Mouse (Mus musculus) midbrain, embryonic 16.5 days (tissue): ENCODE data around the gene Pcsk2. TPM values are rescaled to one million over a fixed set of nuclear protein-coding genes. Genes with fewer than 3 reads are reported as not detected.
A peak's percentile ranks its signal among the peaks of the same experiment; 100 is the strongest.

Experiments
- ATAC-seq: fragments of 200-750 bp; cut with Nextera tagmentation; 2 replicates; pipeline ENCODE4 v1.8.0; 2017; ENCODE audit warnings: moderate TSS enrichment
- H3K27ac ChIP-seq: fragments of 300-500 bp; sonication (generic); 2 replicates; pipeline ENCODE4 v1.5.1; 2014; ENCODE audit warnings: mild to moderate bottlenecking, low read length, mixed read lengths
- H3K27me3 ChIP-seq: fragments of 300-500 bp; sonication (generic); 2 replicates; pipeline ENCODE4 v1.6.1; 2014; ENCODE audit warnings: low read depth, low read length, mixed read lengths; ENCODE audit not compliant: control insufficient read depth, insufficient read depth
- H3K36me3 ChIP-seq: fragments of 300-500 bp; sonication (generic); 2 replicates; pipeline ENCODE4 v1.6.1; 2014; ENCODE audit warnings: mild to moderate bottlenecking, low read length, moderate library complexity, mixed read lengths; ENCODE audit not compliant: control insufficient read depth, insufficient read depth
- H3K4me1 ChIP-seq: fragments of 300-500 bp; sonication (generic); 2 replicates; pipeline ENCODE4 v1.6.1; 2014; ENCODE audit warnings: mild to moderate bottlenecking, low read length, mixed read lengths; ENCODE audit not compliant: control insufficient read depth, insufficient read depth
- H3K4me2 ChIP-seq: fragments of 300-500 bp; sonication (generic); 2 replicates; pipeline ENCODE4 v1.6.1; 2014; ENCODE audit warnings: mild to moderate bottlenecking, low read length, mixed read lengths
- H3K4me3 ChIP-seq: fragments of 300-500 bp; sonication (generic); 2 replicates; pipeline ENCODE4 v1.5.1; 2014; ENCODE audit warnings: low read depth, mild to moderate bottlenecking, low read length, moderate library complexity, mixed read lengths
- H3K9ac ChIP-seq: fragments of 300-500 bp; sonication (generic); 2 replicates; pipeline ENCODE4 v1.6.1; 2014; ENCODE audit warnings: low read depth, low read length, mixed read lengths
- H3K9me3 ChIP-seq: fragments of 300-500 bp; sonication (generic); replicated peaks from 2 replicates; pipeline ENCODE4 v1.6.1; 2014; ENCODE audit warnings: mild to moderate bottlenecking, low read length, mixed read lengths; ENCODE audit not compliant: control insufficient read depth, poor library complexity, severe bottlenecking
- WGBS: fragments of 180-500 bp; shearing (Covaris S2); extraction: QIAGEN DNeasy Blood & Tissue Kit; methylation state at CpG from one replicate; pipeline ENCODE4 v1.1.7; 2014; 5-methylcytosine and 5-hydroxymethylcytosine counted together
- polyA plus RNA-seq: library from polyadenylated mRNA; unstranded; fragments of >200 nt; fragmentation: Nextera tagmentation; extraction: Ambion mirVana; gene quantifications from 2 replicates; pipeline ENCODE4 v1.2.1, GENCODE M21; 2015

The Pcsk2 gene
- polyA plus RNA-seq, 1 experiment from 2014 or later: 35.2 TPM

DNA sequence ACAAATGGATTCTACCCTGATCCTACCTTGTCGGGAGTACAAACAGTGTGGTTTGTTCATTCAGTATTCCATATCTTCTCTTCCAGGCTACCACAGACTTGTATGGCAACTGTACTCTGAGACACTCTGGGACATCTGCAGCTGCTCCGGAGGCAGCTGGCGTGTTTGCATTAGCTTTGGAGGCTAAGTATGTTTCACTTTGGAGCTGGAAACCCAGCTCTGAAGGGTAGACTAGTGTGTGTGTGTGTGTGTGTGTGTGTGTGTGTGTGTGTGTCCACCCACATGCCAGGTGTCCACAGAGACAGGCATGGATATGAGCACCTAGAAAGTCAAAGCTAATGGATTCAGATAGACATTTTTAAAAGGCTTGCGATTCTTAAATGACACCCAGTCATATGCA is 249.9 kb downstream of the Pcsk2 start:
- Histone ChIP-seq H3K27ac (no peak overlapping the region), H3K9me3 (no peaks in the 10 kb centered on the region), H3K4me2 (no peak overlapping the region), H3K27me3 (no peaks in the 10 kb centered on the region), H3K4me1 (no peaks in the 10 kb centered on the region), H3K9ac (no peak overlapping the region), H3K36me3 (peaks cover 6% of the 10 kb centered on the region; the same call in 1 of the 2 replicates), H3K4me3 (no peak overlapping the region)
- 91% methylated on average over 4 of the region's 4 CpGs for WGBS
- no peak for ATAC-seq

DNA sequence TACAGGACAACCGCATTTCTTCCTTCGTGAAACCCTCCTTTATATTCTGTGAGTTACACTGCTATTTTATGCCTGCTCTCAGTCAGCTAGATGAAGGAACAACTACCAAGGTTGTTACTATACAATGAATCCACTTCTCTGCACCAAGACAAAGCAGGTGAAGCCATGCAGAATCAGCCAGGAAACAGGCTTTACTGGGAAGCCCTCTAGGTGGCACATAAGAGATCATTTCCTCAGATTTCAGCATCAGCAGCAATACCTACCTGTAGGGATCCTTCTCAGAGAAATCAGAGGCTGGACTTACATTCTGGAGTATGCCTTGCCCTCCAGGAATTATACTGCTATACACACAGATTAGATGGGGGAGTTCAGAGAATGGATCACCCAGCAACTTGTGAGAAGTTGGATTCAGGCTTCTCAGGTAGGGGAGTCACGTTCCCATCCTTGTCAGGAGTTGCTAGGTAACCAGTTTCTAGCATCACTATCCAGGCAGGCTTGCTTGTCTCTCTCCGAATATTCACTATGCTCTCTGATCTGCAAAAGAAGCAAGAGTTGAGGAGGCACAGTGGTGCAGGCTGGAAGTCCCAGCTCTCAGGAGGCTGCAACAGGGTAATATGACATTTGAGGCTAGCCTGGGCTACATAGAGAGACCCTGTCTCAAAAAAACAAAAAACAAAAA is 250.5 kb downstream of the Pcsk2 start:
- Histone ChIP-seq H3K27ac (0 out of 2 replicates have a peak overlapping the region, but pooled peaks have one; percentile 20), H3K4me3 (no peak overlapping the region), H3K36me3 (peaks cover 9% of the 10 kb centered on the region; the same call in 1 of the 2 replicates), H3K9me3 (no peaks in the 10 kb centered on the region), H3K4me1 (no peaks in the 10 kb centered on the region), H3K4me2 (no peak overlapping the region), H3K27me3 (no peaks in the 10 kb centered on the region), H3K9ac (no peak overlapping the region)
- WGBS: 64% methylated on average over 4 of the region's 4 CpGs
- peak; percentile 66; the same call in 1 of the 2 replicates for ATAC-seq

DNA sequence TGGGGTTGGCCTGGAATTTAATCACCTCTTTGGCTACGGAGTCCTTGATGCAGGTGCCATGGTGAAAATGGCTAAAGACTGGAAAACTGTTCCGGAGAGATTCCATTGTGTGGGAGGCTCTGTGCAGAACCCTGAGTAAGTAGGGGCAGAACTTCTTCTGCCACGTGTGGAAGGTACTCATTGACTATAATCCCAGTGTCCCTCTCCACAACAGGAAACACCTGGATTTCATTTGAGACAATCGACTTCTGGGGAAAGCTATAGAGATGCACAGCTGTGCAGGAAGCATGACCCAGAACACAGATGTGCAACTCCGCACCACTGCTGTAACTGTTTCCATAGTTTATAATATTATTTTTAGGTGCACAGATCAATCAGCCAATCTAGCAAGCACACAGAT is 255.1 kb downstream of the Pcsk2 start:
- ATAC-seq: no peak
- peaks cover 7% of the 10 kb centered on the region; the same call in 1 of the 2 replicates for H3K36me3 ChIP-seq
- no peak overlapping the region for H3K9ac ChIP-seq
- H3K27me3 ChIP-seq: no peaks in the 10 kb centered on the region
- H3K4me3 ChIP-seq: no peak overlapping the region
- H3K4me1 ChIP-seq: no peaks in the 10 kb centered on the region
- H3K27ac ChIP-seq: no peak overlapping the region
- H3K4me2 ChIP-seq: no peak overlapping the region
- H3K9me3 ChIP-seq: no peaks in the 10 kb centered on the region
- WGBS: 84% methylated on average over 5 of the region's 5 CpGs

DNA sequence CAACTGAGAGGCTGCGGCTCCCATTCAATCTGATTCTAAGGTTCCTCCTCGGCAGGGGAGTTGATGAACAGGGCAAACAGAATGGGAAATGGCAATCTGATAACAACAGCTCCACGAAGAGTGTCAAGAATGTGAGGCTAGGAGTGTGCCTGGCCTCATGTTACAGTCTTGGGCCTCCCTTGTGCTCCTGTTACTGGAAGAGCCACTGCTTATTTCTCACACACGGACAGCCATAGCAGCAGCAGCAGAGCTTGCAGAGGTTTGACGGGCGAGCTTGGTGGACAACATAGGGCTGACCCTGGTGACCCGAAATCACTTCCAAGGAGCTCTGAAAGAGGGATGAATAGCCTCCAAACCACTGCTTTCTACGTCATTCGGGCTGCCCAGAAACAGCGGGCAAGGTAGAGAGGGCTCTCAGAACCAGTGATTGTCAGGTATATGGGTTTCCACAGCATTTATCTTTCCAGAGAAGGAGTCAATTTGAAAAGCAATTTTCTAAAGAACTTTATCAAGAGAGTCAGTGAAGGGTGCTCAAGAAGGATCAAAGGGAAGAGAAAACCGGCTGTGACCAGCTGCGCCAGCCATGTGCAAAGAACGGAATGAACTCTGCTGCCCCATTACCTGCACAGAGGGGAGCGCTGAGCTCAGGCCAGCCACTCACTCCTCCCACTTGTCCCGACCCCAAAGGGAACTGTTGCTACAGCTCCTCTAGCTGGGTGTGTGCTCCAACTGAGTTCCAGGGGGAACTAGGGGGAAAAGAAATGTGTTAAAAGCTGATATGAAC is 260.4 kb downstream of the Pcsk2 start:
- H3K4me2 ChIP-seq: no peak overlapping the region
- H3K36me3 ChIP-seq: no peaks in the 10 kb centered on the region
- H3K9ac ChIP-seq: no peak overlapping the region
- H3K4me1 ChIP-seq: no peaks in the 10 kb centered on the region
- no peak overlapping the region for H3K27ac ChIP-seq
- ATAC-seq: peak; percentile 39; the same call in 1 of the 2 replicates
- H3K4me3 ChIP-seq: no peak overlapping the region
- 64% methylated on average over 15 of the region's 15 CpGs for WGBS
- no peaks in the 10 kb centered on the region for H3K27me3 ChIP-seq
- no peaks in the 10 kb centered on the region for H3K9me3 ChIP-seq

DNA sequence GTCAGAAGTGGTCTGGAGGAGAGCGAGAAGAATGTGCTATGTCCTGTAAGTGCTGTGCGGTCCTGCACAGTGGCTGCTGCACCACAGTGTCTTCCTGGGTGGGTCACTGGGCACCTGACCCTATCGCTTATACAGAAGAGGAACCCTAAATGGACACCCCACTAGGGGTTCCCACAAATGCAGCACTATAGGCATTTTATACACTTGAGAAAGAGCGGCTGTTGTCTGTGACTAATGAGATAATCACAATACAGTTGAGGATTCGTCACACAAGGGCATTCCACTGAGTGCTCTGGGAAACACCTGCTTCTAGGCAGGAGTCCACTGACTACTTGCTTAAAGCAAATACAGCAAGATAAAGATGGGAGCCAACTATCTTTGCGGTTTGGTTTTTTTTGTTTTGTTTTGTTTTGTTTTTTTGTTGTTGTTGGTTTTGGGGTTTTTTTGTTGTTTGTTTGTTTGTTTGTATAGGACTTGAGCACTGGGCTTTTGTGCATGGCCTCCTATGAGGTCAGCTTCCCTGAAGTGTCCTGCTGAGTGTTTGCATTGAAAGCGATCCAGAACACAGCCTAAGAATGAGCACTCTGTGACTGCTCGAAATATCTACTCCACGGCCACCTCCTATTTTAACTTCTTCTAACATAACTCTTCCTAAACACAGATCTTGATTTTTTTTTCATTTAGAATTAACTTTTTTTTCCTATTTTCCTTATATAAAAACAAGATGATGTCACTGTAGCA is 261.1 kb downstream of the Pcsk2 start:
- H3K36me3 ChIP-seq: no peaks in the 10 kb centered on the region
- 0 out of 2 replicates have a peak, but pooled peaks have one; percentile 17 for ATAC-seq
- no peak overlapping the region for H3K27ac ChIP-seq
- H3K4me1 ChIP-seq: no peaks in the 10 kb centered on the region
- no peak overlapping the region for H3K4me3 ChIP-seq
- H3K9me3 ChIP-seq: no peaks in the 10 kb centered on the region
- no peak overlapping the region for H3K4me2 ChIP-seq
- no peak overlapping the region for H3K9ac ChIP-seq
- no peaks in the 10 kb centered on the region for H3K27me3 ChIP-seq
- WGBS: 44% methylated on average over 9 of the region's 9 CpGs

DNA sequence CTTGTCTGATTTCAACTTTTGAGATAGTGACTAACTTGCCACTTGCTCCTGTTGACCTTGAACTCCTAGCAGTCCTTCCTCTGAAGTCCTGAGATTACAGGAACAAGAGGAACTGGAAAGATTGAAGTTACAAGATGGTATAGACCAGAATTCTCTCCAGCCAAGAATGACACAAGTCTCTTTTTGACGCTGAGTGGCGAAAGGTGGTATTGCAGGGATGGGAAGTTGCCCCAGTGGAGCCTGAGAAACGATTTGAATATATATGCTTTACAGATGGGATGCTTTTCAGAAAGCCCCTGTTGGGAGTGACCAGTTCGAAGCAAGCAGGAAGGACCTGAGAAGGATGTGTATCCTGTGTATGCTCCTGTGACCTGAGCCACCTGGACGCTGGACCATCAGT is 262.8 kb downstream of the Pcsk2 start:
- Histone ChIP-seq H3K27me3 (no peaks in the 10 kb centered on the region), H3K4me2 (no peak overlapping the region), H3K9me3 (no peaks in the 10 kb centered on the region), H3K36me3 (no peaks in the 10 kb centered on the region; the same call in 1 of the 2 replicates), H3K9ac (no peak overlapping the region), H3K27ac (no peak overlapping the region), H3K4me1 (no peaks in the 10 kb centered on the region), H3K4me3 (no peak overlapping the region)
- ATAC-seq: no peak
- WGBS: 70% methylated on average over 5 of the region's 5 CpGs

DNA sequence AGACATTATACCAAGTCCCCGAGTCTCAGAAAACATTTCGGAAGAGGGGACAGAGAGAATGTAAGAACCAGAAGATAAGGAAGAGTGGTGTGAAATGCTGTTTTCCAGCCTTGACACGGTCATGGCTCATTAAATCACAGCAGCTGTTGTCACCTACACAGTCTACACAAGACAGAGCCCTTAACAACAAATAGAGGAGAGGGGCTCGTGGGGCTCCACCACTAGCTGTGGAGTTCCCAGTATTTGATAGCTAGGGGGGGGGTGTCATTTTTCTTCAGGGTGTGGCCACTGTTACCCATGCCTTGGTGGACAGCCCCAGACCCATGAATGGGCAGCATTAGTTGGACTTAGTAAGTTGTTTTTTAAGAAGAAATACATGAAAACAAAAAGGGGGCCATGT is 266.3 kb downstream of the Pcsk2 start:
- no peak for ATAC-seq
- WGBS: 71% methylated on average over 4 of the region's 4 CpGs
- H3K27me3 ChIP-seq: no peaks in the 10 kb centered on the region

DNA sequence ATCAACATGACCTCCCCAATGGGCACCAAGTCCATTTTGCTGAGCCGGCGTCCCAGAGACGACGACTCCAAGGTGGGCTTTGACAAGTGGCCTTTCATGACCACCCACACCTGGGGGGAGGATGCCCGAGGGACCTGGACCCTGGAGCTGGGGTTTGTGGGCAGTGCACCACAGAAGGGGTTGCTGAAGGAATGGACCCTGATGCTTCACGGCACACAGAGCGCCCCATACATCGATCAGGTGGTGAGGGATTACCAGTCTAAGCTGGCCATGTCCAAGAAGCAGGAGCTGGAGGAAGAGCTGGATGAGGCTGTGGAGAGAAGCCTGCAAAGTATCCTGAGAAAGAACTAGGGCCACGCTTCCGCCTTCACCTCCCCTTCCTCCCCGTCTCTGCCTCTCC is 267.5 kb downstream of the Pcsk2 start:
- Histone ChIP-seq H3K36me3 (no peaks in the 10 kb centered on the region; the same call in 1 of the 2 replicates), H3K4me3 (no peak overlapping the region), H3K4me2 (no peak overlapping the region), H3K9ac (no peak overlapping the region), H3K4me1 (no peaks in the 10 kb centered on the region), H3K9me3 (no peaks in the 10 kb centered on the region), H3K27ac (no peak overlapping the region), H3K27me3 (no peaks in the 10 kb centered on the region)
- no peak for ATAC-seq
- WGBS: 89% methylated on average over 11 of the region's 11 CpGs

More for the DNA sequence above, 266.3 kb downstream of the Pcsk2 start:
- Histone ChIP-seq H3K4me2 (no peak overlapping the region), H3K4me1 (no peaks in the 10 kb centered on the region), H3K27ac (no peak overlapping the region), H3K36me3 (no peaks in the 10 kb centered on the region; the same call in 1 of the 2 replicates), H3K4me3 (no peak overlapping the region), H3K9me3 (no peaks in the 10 kb centered on the region), H3K9ac (no peak overlapping the region)
